Mouse (Mus musculus) central nervous system, embryonic 18 days (tissue): Measurements from ENCODE around the gene C730034F03Rik. TPM values are rescaled to one million over a fixed set of nuclear protein-coding genes. Genes with fewer than 3 reads are reported as not detected.

Experiments used
- polyA plus RNA-seq: library from polyadenylated mRNA; depleted of rRNA; stranded (reverse); fragments of >200 nt; gene quantifications from 2 replicates; pipeline ENCODE4 v1.2.3, GENCODE M21; 2012; rRNA removed

The C730034F03Rik gene
- 3.3 and 3.4 TPM in 2 replicates for polyA plus RNA-seq

GRCm38 (mm10) chr15:89429352-89430221 lies at the start of gene C730034F03Rik, which contains the start of the genes Gm44502 and Chkb:
C730034F03Rik (plus strand) TSS chr15:89429589.
Gm44502 (minus strand) TSS chr15:89429696.
Chkb (minus strand) TSS chr15:89429908.

GRCm38 (mm10) chr15:89384617-89385016 lies 44.8 kb upstream of the C730034F03Rik start, which contains the start of gene Klhdc7b:
Klhdc7b (plus strand) TSS chr15:89384917.

GRCm38 (mm10) chr15:89410118-89410517 lies 19.3 kb upstream of the C730034F03Rik start, which contains the start of gene Syce3:
Syce3 (minus strand) TSS chr15:89410503.

GRCm38 (mm10) chr15:89425711-89426121 lies 3.7 kb upstream of the C730034F03Rik start, which contains the start of gene Cpt1b:
Cpt1b (minus strand) TSS chr15:89425863.

GRCm38 (mm10) chr15:89453865-89454478 lies 24.6 kb downstream of the C730034F03Rik start, which contains the start of gene Mapk8ip2:
Mapk8ip2 (plus strand) TSS chr15:89453913.

GRCm38 (mm10) chr15:89477091-89477491 lies 47.7 kb downstream of the C730034F03Rik start, which contains the start of gene Arsa:
Arsa (minus strand) TSS chr15:89477425.

Other genes starting within 250 kb of the C730034F03Rik start
- 134 and 141 TPM in 2 replicates for gene Plxnb2, start 248.8 kb upstream of the C730034F03Rik start, polyA plus RNA-seq
- gene Dennd6b, start 233.1 kb upstream of the C730034F03Rik start, polyA plus RNA-seq, result 162 TPM in 2 replicates
- gene Ppp6r2, start 218.0 kb upstream of the C730034F03Rik start, polyA plus RNA-seq, result 132 and 135 TPM in 2 replicates
- 149 and 165 TPM in 2 replicates for gene Sbf1, start 114.3 kb upstream of the C730034F03Rik start, polyA plus RNA-seq
- gene Adm2, start 106.9 kb upstream of the C730034F03Rik start, polyA plus RNA-seq, result 0.07 TPM in 1 of 2 replicates, not detected in the other
- not detected in 2 replicates for gene Miox, start 95.2 kb upstream of the C730034F03Rik start, polyA plus RNA-seq
- gene Lmf2, start 73.9 kb upstream of the C730034F03Rik start, polyA plus RNA-seq, result 15.9 and 17.0 TPM in 2 replicates
- 104 and 105 TPM in 2 replicates for gene Ncaph2, start 73.9 kb upstream of the C730034F03Rik start, polyA plus RNA-seq
- gene Sco2, start 55.7 kb upstream of the C730034F03Rik start, polyA plus RNA-seq, result 34.5 and 37.7 TPM in 2 replicates
- 3.2 and 3.9 TPM in 2 replicates for gene Tymp, start 52.5 kb upstream of the C730034F03Rik start, polyA plus RNA-seq
- gene Odf3b, start 50.3 kb upstream of the C730034F03Rik start, polyA plus RNA-seq, result 2.2 and 4.6 TPM in 2 replicates
- gene Klhdc7b, start 44.7 kb upstream of the C730034F03Rik start, polyA plus RNA-seq, result 0.03 and 0.04 TPM in 2 replicates
- 0.23 and 0.26 TPM in 2 replicates for gene Syce3, start 19.1 kb upstream of the C730034F03Rik start, polyA plus RNA-seq
- 6.2 and 8.1 TPM in 2 replicates for gene Cpt1b, start 3.7 kb upstream of the C730034F03Rik start, polyA plus RNA-seq
- gene Gm44502, start 107 bp downstream of the C730034F03Rik start, polyA plus RNA-seq, result 0.11 and 0.19 TPM in 2 replicates
- 87.4 and 92.5 TPM in 2 replicates for gene Chkb, start 319 bp downstream of the C730034F03Rik start, polyA plus RNA-seq
- gene Mapk8ip2, start 24.3 kb downstream of the C730034F03Rik start, polyA plus RNA-seq, result 85.6 and 93.4 TPM in 2 replicates
- 36.4 and 36.7 TPM in 2 replicates for gene Arsa, start 47.8 kb downstream of the C730034F03Rik start, polyA plus RNA-seq
- gene Shank3, start 70.0 kb downstream of the C730034F03Rik start, polyA plus RNA-seq, result 41.7 and 44.4 TPM in 2 replicates
- 7.3 and 9.3 TPM in 2 replicates for gene Acr, start 138.7 kb downstream of the C730034F03Rik start, polyA plus RNA-seq
- 114 and 122 TPM in 2 replicates for gene Rabl2, start 162.3 kb downstream of the C730034F03Rik start, polyA plus RNA-seq